Mouse (Mus musculus) brain, adult 2 months (tissue): ENCODE measurements at regions not wholly inside any gene's neighbourhood (a gene's known extent, or its start where the extent isn't known, plus 50 kb on each side); places are given as distances from the start of the nearest gene placed in this dataset.

Experiments
- DNase-seq: peaks from one replicate; pipeline ENCODE4 v3.0.0; 2011; ENCODE audit warnings: low read depth, low spot score

- DNase-seq, result no peak
Measured at GRCm38 (mm10) chr9:112950056-112950455, 714.3 kb upstream of the Arpp21 start.

GRCm38 (mm10) chr9:112938781-112939180 is 703.0 kb upstream of the Arpp21 start:
- DNase-seq, result no peak

- peak; percentile 86 for DNase-seq
Measured at GRCm38 (mm10) chr9:112909311-112910101, 673.8 kb upstream of the Arpp21 start.

- peak; percentile 73 for DNase-seq
Measured at GRCm38 (mm10) chr9:112905955-112906354, 670.2 kb upstream of the Arpp21 start.

GRCm38 (mm10) chr9:112864921-112865320 is 629.2 kb upstream of the Arpp21 start:
- DNase-seq, result peak; percentile 86

GRCm38 (mm10) chr9:112861136-112861535 is 625.4 kb upstream of the Arpp21 start:
- DNase-seq, result peak; percentile 84

- DNase-seq, result peak; percentile 59
Measured at GRCm38 (mm10) chr9:112860307-112860893, 624.7 kb upstream of the Arpp21 start.

- no peak for DNase-seq
Measured at GRCm38 (mm10) chr9:112841473-112841872, 605.7 kb upstream of the Arpp21 start.

- peak; percentile 73 for DNase-seq
Measured at GRCm38 (mm10) chr9:112839071-112839793, 603.5 kb upstream of the Arpp21 start.

- no peak for DNase-seq
Measured at GRCm38 (mm10) chr9:112837563-112837962, 601.8 kb upstream of the Arpp21 start.

GRCm38 (mm10) chr9:112834441-112835245 is 598.9 kb upstream of the Arpp21 start:
- peak; percentile 88 for DNase-seq

- DNase-seq, result peak; percentile 77
Measured at GRCm38 (mm10) chr9:112831102-112831501, 595.4 kb upstream of the Arpp21 start.

- DNase-seq, result peak; percentile 87
Measured at GRCm38 (mm10) chr9:112828602-112829001, 592.9 kb upstream of the Arpp21 start.

GRCm38 (mm10) chr9:112826592-112826991 is 590.9 kb upstream of the Arpp21 start:
- peak; percentile 82 for DNase-seq

GRCm38 (mm10) chr9:112821940-112822339 is 586.2 kb upstream of the Arpp21 start:
- peak; percentile 70 for DNase-seq

GRCm38 (mm10) chr9:112811946-112812345 is 576.2 kb upstream of the Arpp21 start:
- DNase-seq, result no peak

- DNase-seq, result no peak
Measured at GRCm38 (mm10) chr9:112799583-112800220, 564.0 kb upstream of the Arpp21 start.

- DNase-seq, result no peak
Measured at GRCm38 (mm10) chr9:112793537-112793936, 557.8 kb upstream of the Arpp21 start.

GRCm38 (mm10) chr9:112771981-112772380 is 536.2 kb upstream of the Arpp21 start:
- peak; percentile 64 for DNase-seq

- DNase-seq, result peak; percentile 66
Measured at GRCm38 (mm10) chr9:112744616-112745015, 508.9 kb upstream of the Arpp21 start.
